Mouse (Mus musculus) embryonic fibroblast, embryonic 13.5 days (primary cell): ENCODE measurements at regions not wholly inside any gene's neighbourhood (a gene's known extent, or its start where the extent isn't known, plus 50 kb on each side); places are given as distances from the start of the nearest gene placed in this dataset.

ENCODE experiments used
- CTCF ChIP-seq: IDR thresholded peaks from 2 replicates; pipeline ENCODE4 v1.5.1; 2011; ENCODE audit warnings: mild to moderate bottlenecking, control low read depth, low read length, moderate library complexity, borderline replicate concordance; ENCODE audit not compliant: insufficient read depth
- POLR2A ChIP-seq: IDR thresholded peaks from 2 replicates; pipeline ENCODE4 v1.6.1; 2011; ENCODE audit warnings: low read depth, mild to moderate bottlenecking, control low read depth, low read length, moderate library complexity

DNA sequence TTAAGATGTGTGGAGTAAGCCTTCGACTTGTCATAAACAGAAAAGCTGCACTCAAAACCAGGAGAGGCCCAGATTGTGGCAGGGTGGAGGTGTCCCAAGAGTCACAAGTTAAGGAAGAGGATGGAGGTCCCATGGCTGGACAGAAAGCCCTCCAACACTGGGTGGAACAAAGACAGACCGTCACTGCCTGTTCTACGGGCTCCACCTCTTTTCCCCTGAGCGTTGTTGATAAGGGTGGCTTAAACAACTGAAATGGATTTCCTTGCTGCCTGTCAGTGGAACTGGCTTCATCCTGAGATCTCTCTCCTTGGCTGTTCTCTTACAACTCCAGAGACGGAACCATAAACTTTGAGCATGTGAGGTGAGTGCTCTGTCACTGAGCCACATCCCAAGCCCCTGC lies 78.0 kb downstream of the Aptx start:
- TF ChIP-seq CTCF, result no peak
- no peak for TF ChIP-seq POLR2A
